Mouse (Mus musculus): Measurements from ENCODE around the gene Shroom1.

Gene Shroom1

DNA sequence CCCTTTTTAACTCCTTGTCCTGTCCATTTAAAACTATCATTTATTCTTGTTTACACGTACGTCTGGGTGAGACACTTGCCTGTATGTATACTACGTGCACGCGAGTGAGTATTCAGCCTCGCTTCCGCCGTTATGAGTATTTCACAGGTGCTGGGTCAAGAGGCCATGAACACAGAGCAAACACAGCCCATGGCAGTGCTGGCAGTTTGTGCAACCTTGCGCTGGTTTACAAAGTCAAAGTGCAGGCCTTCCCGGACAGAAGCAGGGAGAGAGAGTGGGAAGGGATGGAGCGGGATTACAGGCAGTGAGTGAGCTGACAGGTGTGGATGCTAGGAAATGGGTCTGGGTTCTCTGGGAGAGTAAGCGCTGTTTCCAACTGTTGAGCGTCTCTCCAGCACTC, 10.8 kb upstream of the Shroom1 start:
- DNase-seq (ENCODE audit: low spot score in 2 of 2): no peak

- DNase-seq (ENCODE audit: low spot score in 2 of 2): no peak
Measured at GRCm38 (mm10) chr11:53447996-53448395, 9.0 kb upstream of the Shroom1 start.

GRCm38 (mm10) chr11:53448529-53448928, 8.5 kb upstream of the Shroom1 start:
- DNase-seq (ENCODE audit: low spot score in 2 of 2): no peak

GRCm38 (mm10) chr11:53450070-53450705, 6.8 kb upstream of the Shroom1 start:
- DNase-seq (ENCODE audit: low spot score in 2 of 2): no peak

- no peak for DNase-seq (ENCODE audit: low spot score in 2 of 2)
Measured at GRCm38 (mm10) chr11:53451361-53451760, 5.6 kb upstream of the Shroom1 start.

- no peak for DNase-seq (ENCODE audit: low spot score in 2 of 2)
Measured at GRCm38 (mm10) chr11:53452396-53452795, 4.6 kb upstream of the Shroom1 start.

DNA sequence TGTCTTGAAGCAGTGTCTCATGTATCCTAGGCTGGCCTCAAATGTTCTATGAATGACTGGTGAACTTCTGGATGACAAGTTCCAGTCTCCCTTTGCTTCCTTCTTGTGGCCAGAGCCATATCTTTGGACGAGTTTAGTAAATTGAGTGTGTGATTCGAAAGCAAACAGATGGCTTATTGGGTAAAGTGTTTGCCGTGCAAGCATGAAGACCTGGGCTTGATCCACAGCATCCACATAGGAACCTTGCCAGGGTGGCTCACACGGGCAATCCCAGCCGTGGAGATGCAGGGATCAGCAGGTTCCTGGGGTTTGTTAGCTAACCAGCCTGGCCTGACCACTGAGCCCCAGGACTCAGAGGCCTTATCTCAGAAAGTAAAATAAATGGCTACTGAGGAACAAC, 4.0 kb upstream of the Shroom1 start:
- DNase-seq (ENCODE audit: low spot score in 2 of 2): no peak

DNA sequence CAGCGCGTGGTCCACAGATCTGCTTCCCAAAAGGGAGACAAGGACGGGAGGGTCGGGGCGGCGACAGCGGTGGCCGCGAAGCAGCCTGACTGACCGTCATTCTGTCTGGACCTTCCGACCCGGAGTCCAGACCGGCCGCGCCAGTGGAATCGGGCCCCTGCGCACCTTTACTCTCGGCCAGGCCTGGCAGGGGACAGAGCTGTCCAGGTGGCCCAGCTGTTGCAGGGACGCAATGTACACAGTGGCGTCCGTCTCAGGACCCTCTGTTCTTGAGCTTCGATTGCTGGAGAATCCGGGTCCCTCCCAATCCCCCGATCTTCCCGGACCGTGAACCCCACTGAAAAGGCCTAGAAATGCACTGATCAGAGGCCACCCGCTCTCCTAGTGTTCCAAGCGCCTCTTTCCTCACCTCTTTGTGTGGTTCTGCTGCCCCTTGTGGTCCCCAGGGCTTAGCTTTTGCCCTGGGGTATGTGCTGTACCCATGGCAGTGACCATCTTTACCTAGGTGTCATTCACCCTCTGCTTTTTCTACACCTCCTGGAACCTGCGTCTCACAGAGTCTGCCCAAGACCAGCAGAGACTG, 458 bp downstream of the Shroom1 start:
- DNase-seq (ENCODE audit: low spot score in 2 of 2): no peak

DNA sequence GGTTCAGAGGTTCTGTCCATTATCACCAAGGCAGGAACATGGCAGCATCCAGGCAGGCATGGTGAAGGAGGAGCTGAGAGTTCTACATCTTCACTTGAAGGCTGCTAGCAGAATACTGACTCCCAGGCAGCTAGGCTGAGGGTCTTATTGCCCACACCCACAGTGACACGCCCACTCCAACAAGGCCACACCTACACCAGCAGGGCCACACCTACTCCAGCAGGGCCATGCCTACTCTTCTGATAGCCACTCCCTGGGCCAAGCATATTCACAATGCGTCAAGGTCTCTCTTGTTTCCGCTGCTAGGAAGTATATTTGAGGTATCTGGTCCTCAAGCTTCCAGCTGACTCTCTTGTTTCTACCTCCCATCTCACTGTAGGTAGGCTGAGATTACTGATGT, 2.0 kb downstream of the Shroom1 start:
- no peak for DNase-seq (ENCODE audit: low spot score in 2 of 2)

GRCm38 (mm10) chr11:53460192-53460591, 3.2 kb downstream of the Shroom1 start:
- no peak for DNase-seq (ENCODE audit: low spot score in 2 of 2)

GRCm38 (mm10) chr11:53461727-53462126, 4.7 kb downstream of the Shroom1 start:
- DNase-seq (ENCODE audit: low spot score in 2 of 2): no peak

- DNase-seq (ENCODE audit: low spot score in 2 of 2): peak; percentile 69 to 77
Measured at GRCm38 (mm10) chr11:53463551-53464424, 6.8 kb downstream of the Shroom1 start.

GRCm38 (mm10) chr11:53466231-53466971, 9.4 kb downstream of the Shroom1 start:
- peak; percentile 75 to 78 for DNase-seq (ENCODE audit: low spot score in 2 of 2)

DNA sequence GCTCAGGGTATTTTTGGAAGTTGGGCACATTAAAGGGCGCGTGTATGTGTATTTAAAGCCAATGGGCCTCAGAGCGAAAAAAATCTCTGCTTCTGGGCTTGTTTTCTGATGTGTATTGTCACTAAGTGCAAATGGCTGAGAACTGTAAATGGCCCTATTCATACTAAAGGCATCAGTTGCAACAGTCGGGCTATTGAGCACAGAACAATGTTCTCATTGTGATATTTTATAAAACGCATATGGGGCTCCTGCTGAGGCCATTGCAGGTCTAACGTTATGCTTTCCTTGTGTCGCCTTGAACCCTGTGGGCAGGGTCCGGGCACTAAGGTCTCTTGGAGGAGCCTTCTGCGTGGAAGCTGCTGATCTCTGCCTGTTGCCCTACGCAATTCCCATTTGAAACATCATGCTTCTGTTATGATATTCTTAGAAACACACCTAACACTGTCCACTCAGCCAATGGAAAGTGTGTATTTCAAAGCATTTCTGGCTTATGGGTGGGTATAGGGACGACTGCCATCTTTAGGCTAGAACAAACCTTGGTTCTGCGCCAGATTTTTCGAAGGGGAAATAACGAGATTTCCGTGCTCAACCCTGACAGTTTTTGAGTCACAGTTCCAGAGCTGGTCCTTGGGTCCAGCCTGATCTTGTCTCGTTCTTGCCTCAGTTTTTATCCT, 12.4 kb downstream of the Shroom1 start:
- DNase-seq (ENCODE audit: low spot score in 2 of 2): peak; percentile 41 to 57

- peak; percentile 90 to 91 for DNase-seq (ENCODE audit: low spot score in 2 of 2)
Measured at GRCm38 (mm10) chr11:53469968-53470695, 13.1 kb downstream of the Shroom1 start, which contains the start of gene Gm9837. Gm9837 (minus strand) TSS chr11:53470479.

- no peak for DNase-seq (ENCODE audit: low spot score in 2 of 2)
Measured at GRCm38 (mm10) chr11:53472709-53473108, 15.7 kb downstream of the Shroom1 start.

- DNase-seq (ENCODE audit: low spot score in 2 of 2): no peak
Measured at GRCm38 (mm10) chr11:53475620-53476019, 18.6 kb downstream of the Shroom1 start.

DNA sequence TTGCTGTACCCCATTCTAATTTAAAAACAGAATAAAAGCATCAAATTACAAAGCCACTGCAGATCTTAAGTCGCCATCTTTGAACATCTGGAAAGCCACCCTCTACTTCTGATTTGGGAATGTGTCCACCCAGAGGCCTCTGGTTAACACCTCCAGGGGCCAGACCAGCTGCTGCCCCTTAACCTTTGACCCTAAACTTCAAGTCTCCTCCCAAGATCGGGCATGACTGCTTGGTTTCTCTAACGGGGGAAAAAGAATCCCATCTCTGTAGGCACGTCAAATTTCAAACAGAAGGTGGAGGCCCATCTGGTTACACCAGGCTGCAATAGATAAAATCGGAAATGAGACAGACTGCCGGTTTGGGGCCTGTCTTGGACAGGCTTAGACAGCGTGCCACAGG, 20.8 kb downstream of the Shroom1 start:
- no peak for DNase-seq (ENCODE audit: low spot score in 2 of 2)

DNA sequence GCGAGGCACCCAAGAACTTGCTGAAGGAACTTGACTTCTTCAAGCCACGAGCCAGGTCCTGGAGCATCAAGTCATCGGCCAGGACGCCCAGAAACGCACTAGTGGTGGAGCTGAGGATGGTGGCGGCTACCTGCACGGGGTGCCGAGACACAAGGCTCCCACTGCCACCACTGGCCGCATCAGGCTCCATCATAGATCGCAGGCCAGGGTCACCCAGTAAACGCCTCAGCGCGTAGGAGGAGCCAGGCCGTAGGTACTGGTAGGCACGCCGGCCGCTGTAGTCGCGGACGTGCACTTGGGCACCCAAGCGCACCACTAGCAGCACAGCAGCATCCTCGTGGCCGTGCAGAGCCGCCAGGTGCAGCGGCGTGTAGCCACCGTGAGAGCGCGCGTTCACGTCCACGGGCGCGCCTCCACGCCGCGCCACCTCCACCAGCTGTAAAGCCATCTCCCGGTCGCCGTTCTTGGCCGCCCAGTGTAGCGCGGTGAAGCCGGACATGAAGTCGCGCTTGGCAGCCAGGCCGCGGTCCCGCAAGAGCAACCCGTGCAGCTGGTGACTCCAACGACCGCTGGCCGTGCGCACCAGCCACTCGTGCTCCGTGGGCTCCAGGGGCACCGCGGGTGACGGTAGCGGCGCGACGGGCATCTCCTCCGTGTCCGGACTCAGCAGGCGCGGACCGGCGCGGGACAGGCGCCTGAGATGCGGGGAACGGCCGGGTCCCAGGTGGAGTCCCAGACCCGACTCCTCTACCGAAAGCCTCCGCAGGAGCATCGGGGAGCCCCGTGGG, 21.6 kb downstream of the Shroom1 start:
- DNase-seq (ENCODE audit: low spot score in 2 of 2): no peak

All from right cerebral cortex, postnatal 36 days (tissue).